Mouse (Mus musculus): ENCODE data around the gene Zxdc. TPM values are rescaled to one million over a fixed set of nuclear protein-coding genes. Genes with fewer than 3 reads are reported as not detected.

The Zxdc gene
- 8.1 and 10.4 TPM in 2 replicates for polyA plus RNA-seq (2015; fragmentation: Nextera tagmentation; extraction: Ambion mirVana)

GRCm38 (mm10) chr6:90368976-90369724, at the start of gene Zxdc:
Zxdc (plus strand) TSS chr6:90369492.
- no peaks in the 10 kb centered on the region for H3K27me3 ChIP-seq (replicated peaks)
- no peaks in the 10 kb centered on the region for H3K9me3 ChIP-seq (replicated peaks)
- ATAC-seq (ENCODE audit: low FRiP score): peak; percentile 98
- 6% methylated on average over 41 of the region's 41 CpGs for WGBS
- peaks cover 19% of the 10 kb centered on the region for H3K36me3 ChIP-seq
- H3K4me3 ChIP-seq (replicated peaks): peak within 1 kb of the TSS; percentile 88
- peak within 1 kb of the TSS; percentile 88 for H3K4me2 ChIP-seq
- H3K9ac ChIP-seq (replicated peaks): peak within 1 kb of the TSS; percentile 86
- H3K27ac ChIP-seq (replicated peaks): peak within 1 kb of the TSS; percentile 90
- peaks cover 32% of the 10 kb centered on the region for H3K4me1 ChIP-seq

- no peak overlapping the region for H3K27ac ChIP-seq (replicated peaks)
- H3K9ac ChIP-seq (replicated peaks): no peak overlapping the region
- H3K4me1 ChIP-seq: peaks cover 11% of the 10 kb centered on the region
- 82% methylated on average over 5 of the region's 5 CpGs for WGBS
- ATAC-seq (ENCODE audit: low FRiP score): no peak
- H3K36me3 ChIP-seq: no peaks in the 10 kb centered on the region
- no peak overlapping the region for H3K4me3 ChIP-seq (replicated peaks)
- 0 out of 2 replicates have a peak, but pooled peaks cover 5% of the 10 kb centered on the region for H3K27me3 ChIP-seq (replicated peaks)
- no peak overlapping the region for H3K4me2 ChIP-seq
- H3K9me3 ChIP-seq (replicated peaks): no peaks in the 10 kb centered on the region
These were observed 48.9 kb upstream of the Zxdc start for GRCm38 (mm10) chr6:90320429-90320828.

GRCm38 (mm10) chr6:90321811-90322210, 47.5 kb upstream of the Zxdc start:
- ATAC-seq (ENCODE audit: low FRiP score): no peak
- Histone ChIP-seq H3K4me2 (no peak overlapping the region), H3K4me3 (replicated peaks) (no peak overlapping the region), H3K27me3 (replicated peaks) (0 out of 2 replicates have a peak, but pooled peaks cover 10% of the 10 kb centered on the region), H3K9ac (replicated peaks) (no peak overlapping the region), H3K4me1 (peaks cover 11% of the 10 kb centered on the region), H3K27ac (replicated peaks) (no peak overlapping the region), H3K36me3 (no peaks in the 10 kb centered on the region), H3K9me3 (replicated peaks) (no peaks in the 10 kb centered on the region)
- 62% methylated on average over 4 of the region's 4 CpGs for WGBS

- Histone ChIP-seq H3K9me3 (replicated peaks) (no peaks in the 10 kb centered on the region), H3K36me3 (no peaks in the 10 kb centered on the region), H3K4me1 (peaks cover 8% of the 10 kb centered on the region), H3K4me3 (replicated peaks) (no peak overlapping the region), H3K9ac (replicated peaks) (no peak overlapping the region), H3K27me3 (replicated peaks) (0 out of 2 replicates have a peak, but pooled peaks cover 10% of the 10 kb centered on the region), H3K27ac (replicated peaks) (no peak overlapping the region), H3K4me2 (no peak overlapping the region)
- 67% methylated on average over 3 of the region's 3 CpGs for WGBS
- ATAC-seq (ENCODE audit: low FRiP score): no peak
These were observed 45.3 kb upstream of the Zxdc start for GRCm38 (mm10) chr6:90324026-90324425.

GRCm38 (mm10) chr6:90324463-90324862, 44.8 kb upstream of the Zxdc start:
- H3K4me2 ChIP-seq: peak overlapping the region; percentile 48; the same call in 1 of the 2 replicates
- WGBS: 74% methylated on average over 3 of the region's 3 CpGs
- no peaks in the 10 kb centered on the region for H3K36me3 ChIP-seq

GRCm38 (mm10) chr6:90324991-90325390, 44.3 kb upstream of the Zxdc start, which contains the start of gene Chst13:
Chst13 (minus strand) TSS chr6:90325185.
- WGBS: 4% methylated on average over 22 of the region's 22 CpGs
- Histone ChIP-seq H3K4me1 (peaks cover 8% of the 10 kb centered on the region), H3K27me3 (replicated peaks) (0 out of 2 replicates have a peak, but pooled peaks cover 10% of the 10 kb centered on the region), H3K9ac (replicated peaks) (no peak within 1 kb of the TSS), H3K9me3 (replicated peaks) (no peaks in the 10 kb centered on the region), H3K36me3 (no peaks in the 10 kb centered on the region), H3K27ac (replicated peaks) (no peak within 1 kb of the TSS), H3K4me3 (replicated peaks) (0 out of 2 replicates have a peak within 1 kb of the TSS, but pooled peaks have one; percentile 10), H3K4me2 (peak within 1 kb of the TSS; percentile 48)
- ATAC-seq (ENCODE audit: low FRiP score): no peak

More at GRCm38 (mm10) chr6:90324463-90324862, 44.8 kb upstream of the Zxdc start:
- Histone ChIP-seq H3K9ac (replicated peaks) (no peak overlapping the region), H3K9me3 (replicated peaks) (no peaks in the 10 kb centered on the region), H3K4me1 (peaks cover 8% of the 10 kb centered on the region), H3K27me3 (replicated peaks) (0 out of 2 replicates have a peak, but pooled peaks cover 10% of the 10 kb centered on the region), H3K4me3 (replicated peaks) (no peak overlapping the region), H3K27ac (replicated peaks) (no peak overlapping the region)
- ATAC-seq (ENCODE audit: low FRiP score): no peak

- WGBS: 22% methylated on average over 6 of the region's 6 CpGs
- Histone ChIP-seq H3K4me3 (replicated peaks) (no peak overlapping the region), H3K9ac (replicated peaks) (no peak overlapping the region), H3K4me1 (peaks cover 8% of the 10 kb centered on the region), H3K4me2 (no peak overlapping the region), H3K36me3 (no peaks in the 10 kb centered on the region), H3K9me3 (replicated peaks) (no peaks in the 10 kb centered on the region), H3K27me3 (replicated peaks) (0 out of 2 replicates have a peak, but pooled peaks cover 10% of the 10 kb centered on the region), H3K27ac (replicated peaks) (no peak overlapping the region)
- 0 out of 2 replicates have a peak, but pooled peaks have one; percentile 26 for ATAC-seq (ENCODE audit: low FRiP score)
These were observed 41.6 kb upstream of the Zxdc start for GRCm38 (mm10) chr6:90327670-90328069.

GRCm38 (mm10) chr6:90329953-90330352, 39.3 kb upstream of the Zxdc start:
- Histone ChIP-seq H3K9ac (replicated peaks) (no peak overlapping the region), H3K4me2 (no peak overlapping the region), H3K4me3 (replicated peaks) (no peak overlapping the region), H3K9me3 (replicated peaks) (no peaks in the 10 kb centered on the region), H3K4me1 (peaks cover 3% of the 10 kb centered on the region), H3K27me3 (replicated peaks) (0 out of 2 replicates have a peak, but pooled peaks cover 8% of the 10 kb centered on the region), H3K36me3 (no peaks in the 10 kb centered on the region), H3K27ac (replicated peaks) (no peak overlapping the region)
- 19% methylated on average over 1 of the region's 1 CpGs for WGBS
- ATAC-seq (ENCODE audit: low FRiP score): no peak

GRCm38 (mm10) chr6:90332561-90333425, 36.5 kb upstream of the Zxdc start, which contains the start of gene Uroc1:
Uroc1 (plus strand) TSS chr6:90333284.
- 89% methylated on average over 7 of the region's 7 CpGs for WGBS
- H3K9ac ChIP-seq (replicated peaks): no peak within 1 kb of the TSS
- no peak within 1 kb of the TSS for H3K4me2 ChIP-seq
- ATAC-seq (ENCODE audit: low FRiP score): no peak
- H3K36me3 ChIP-seq: no peaks in the 10 kb centered on the region
- H3K4me3 ChIP-seq (replicated peaks): no peak within 1 kb of the TSS
- no peaks in the 10 kb centered on the region for H3K4me1 ChIP-seq
- no peaks in the 10 kb centered on the region for H3K9me3 ChIP-seq (replicated peaks)
- H3K27ac ChIP-seq (replicated peaks): no peak within 1 kb of the TSS
- no peaks in the 10 kb centered on the region for H3K27me3 ChIP-seq (replicated peaks)

- Histone ChIP-seq H3K4me3 (replicated peaks) (no peak overlapping the region), H3K9me3 (replicated peaks) (no peaks in the 10 kb centered on the region), H3K27ac (replicated peaks) (no peak overlapping the region), H3K4me2 (no peak overlapping the region), H3K9ac (replicated peaks) (no peak overlapping the region), H3K36me3 (no peaks in the 10 kb centered on the region), H3K4me1 (no peaks in the 10 kb centered on the region), H3K27me3 (replicated peaks) (no peaks in the 10 kb centered on the region)
- 80% methylated on average over 3 of the region's 3 CpGs for WGBS
- ATAC-seq (ENCODE audit: low FRiP score): no peak
These were observed 35.0 kb upstream of the Zxdc start for GRCm38 (mm10) chr6:90334244-90334643.

GRCm38 (mm10) chr6:90342343-90342742, 26.9 kb upstream of the Zxdc start:
- Histone ChIP-seq H3K36me3 (no peaks in the 10 kb centered on the region), H3K9me3 (replicated peaks) (no peaks in the 10 kb centered on the region), H3K27me3 (replicated peaks) (no peaks in the 10 kb centered on the region), H3K27ac (replicated peaks) (no peak overlapping the region), H3K9ac (replicated peaks) (no peak overlapping the region), H3K4me1 (no peaks in the 10 kb centered on the region), H3K4me3 (replicated peaks) (no peak overlapping the region), H3K4me2 (no peak overlapping the region)
- WGBS: 79% methylated on average over 2 of the region's 2 CpGs
- no peak for ATAC-seq (ENCODE audit: low FRiP score)
